Mouse (Mus musculus) layer of hippocampus, adult 18-20 months (tissue): Measurements from ENCODE around the gene Emg1. TPM values are rescaled to one million over a fixed set of nuclear protein-coding genes. Genes with fewer than 3 reads are reported as not detected.
"Not testable (repeated sequence)": the region's sequence is repeated elsewhere in the genome, so short reads cannot be mapped to it uniquely, and the experiment has no call there.

Experiments used
- DNase-seq, 2 experiments: peaks; one replicate each; pipeline ENCODE4 v3.0.0; 2022; ENCODE audit warnings: low spot score in 2 of 2
- total RNA-seq, 2 experiments: library from RNA; stranded (reverse); gene quantifications; 2 replicates each; pipeline ENCODE4 v1.2.3; 2021

The Emg1 gene
- total RNA-seq, 2 experiments from 2014 or later, result 52.6 to 58.2 TPM

- DNase-seq, result no peak
These were observed 28.2 kb downstream of the Emg1 start for GRCm38 (mm10) chr6:124683591-124684417.

- not testable (repeated sequence) for DNase-seq
These were observed 29.7 kb downstream of the Emg1 start for GRCm38 (mm10) chr6:124682291-124682690.

- DNase-seq, result no peak
These were observed 32.5 kb downstream of the Emg1 start for GRCm38 (mm10) chr6:124679486-124679885.

DNA sequence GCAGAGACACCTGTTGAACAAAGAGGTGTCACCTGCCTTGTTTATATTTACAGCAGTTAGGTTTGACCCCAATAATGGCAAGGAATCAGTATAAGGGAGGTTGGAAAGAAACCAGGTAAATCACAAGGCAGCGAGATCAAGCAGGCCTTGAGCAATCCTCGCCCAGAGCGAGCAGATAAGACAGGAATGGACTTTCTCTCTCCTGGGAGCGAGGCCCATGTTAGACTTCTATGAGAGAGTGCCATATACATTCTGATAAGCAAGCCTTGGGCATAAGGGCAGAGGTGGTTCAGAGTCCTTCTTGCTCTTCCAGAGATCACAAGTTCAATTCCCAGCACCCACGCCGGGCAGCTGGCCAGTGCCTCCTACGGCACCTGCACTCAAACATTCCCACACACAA, 33.2 kb downstream of the Emg1 start:
- DNase-seq, result no peak

GRCm38 (mm10) chr6:124676171-124676570, 35.8 kb downstream of the Emg1 start:
- no peak for DNase-seq

DNA sequence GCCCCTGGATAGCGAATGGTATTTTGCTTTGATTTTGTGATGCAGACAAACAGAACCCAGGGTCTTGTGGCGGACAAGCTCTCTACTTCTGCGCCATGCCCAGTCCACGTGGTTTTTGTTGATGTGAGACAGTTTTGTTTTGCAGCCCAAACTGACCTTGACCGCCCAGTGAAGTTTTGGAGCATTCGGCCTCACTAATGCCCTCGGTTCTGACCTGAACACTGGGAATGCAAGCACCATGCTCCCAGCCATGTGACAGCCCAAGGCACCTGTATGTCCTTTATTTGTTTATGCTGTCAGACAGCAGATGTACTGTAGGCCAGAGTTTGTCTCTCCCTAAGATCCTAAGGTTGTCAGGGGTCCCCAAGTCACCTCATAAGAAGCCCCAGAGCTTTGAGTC, 37.4 kb downstream of the Emg1 start:
- no peak for DNase-seq

DNA sequence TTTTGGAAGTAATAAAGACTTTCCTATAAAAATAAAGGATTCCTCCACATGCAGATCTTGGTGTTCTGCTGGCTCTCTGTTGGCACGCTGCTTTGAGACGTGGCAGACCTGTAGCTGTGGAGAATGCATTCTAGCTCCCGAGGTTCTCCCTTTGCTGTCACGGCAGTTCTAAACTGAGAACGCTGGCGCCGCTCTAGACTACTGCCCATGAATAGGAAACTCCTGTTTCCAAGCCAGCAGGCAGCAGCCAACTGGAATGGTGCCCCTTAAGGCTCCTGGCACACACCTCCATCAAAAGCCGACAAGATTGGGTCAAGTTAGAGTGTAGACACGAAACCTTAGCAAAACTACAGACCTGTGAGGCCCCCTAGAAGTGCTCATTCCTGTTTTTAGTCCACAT, 38.4 kb downstream of the Emg1 start:
- peak in 1 of 2 experiments; percentile 44 for DNase-seq

- no peak for DNase-seq
These were observed 39.9 kb downstream of the Emg1 start for GRCm38 (mm10) chr6:124672100-124672499.

DNA sequence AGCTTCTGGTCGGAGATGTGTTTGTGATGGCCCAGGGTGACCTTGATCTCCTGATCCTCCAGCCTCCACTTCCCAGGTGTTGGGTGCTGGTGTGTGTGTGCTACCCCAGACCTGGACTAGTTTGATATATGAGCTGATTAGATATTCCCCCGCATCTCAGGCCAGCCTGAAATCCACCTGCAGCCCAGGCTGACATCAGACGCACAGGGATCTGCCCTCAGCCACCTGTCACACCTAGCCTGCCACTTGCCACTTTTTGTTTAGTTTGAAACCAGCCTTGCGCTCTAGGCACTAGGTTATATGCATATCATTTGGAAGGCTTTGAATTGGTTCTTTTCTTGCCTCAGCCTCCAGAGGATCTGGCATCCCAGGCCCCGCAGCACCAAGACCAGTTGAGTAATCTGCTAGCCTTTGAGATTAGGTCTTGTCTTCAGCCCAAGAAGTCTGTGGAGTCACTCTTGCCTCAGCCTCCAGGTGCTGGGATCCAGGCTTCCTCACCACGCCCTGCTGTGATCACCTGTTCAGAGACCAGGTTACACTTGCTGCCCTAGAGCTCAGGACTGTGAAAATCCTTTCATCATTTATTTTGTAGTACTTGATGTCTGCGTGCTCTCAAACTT, 41.6 kb downstream of the Emg1 start:
- no peak for DNase-seq

DNA sequence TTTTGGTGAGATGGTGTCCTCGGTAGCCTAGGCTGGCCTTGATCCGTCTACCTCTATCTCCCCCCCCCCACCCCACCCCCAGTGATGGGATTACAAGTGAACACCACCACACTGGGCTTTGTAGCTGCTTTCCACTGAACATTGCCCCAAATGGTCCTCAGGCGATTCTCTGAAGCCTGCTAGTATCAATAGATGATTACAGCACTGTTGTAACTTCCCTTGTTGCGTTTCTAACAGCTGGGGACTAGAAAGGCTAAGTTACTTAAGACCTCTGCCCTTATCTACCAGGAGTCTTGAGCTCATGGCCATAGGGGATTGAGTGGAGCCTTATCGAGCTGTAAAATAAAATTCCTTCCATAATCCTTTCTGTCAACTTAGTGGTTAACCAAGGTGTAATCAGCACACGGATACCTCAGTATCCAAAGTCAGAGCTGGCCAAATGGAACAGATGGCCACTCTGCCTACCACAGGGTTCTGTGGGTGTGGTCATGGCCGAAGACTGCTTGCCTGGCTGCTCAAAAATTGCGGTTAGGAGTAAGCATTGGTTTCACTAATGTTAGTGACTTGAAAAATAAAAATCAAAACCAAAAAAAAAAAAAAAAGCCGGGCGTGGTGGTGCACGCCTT, 42.6 kb downstream of the Emg1 start:
- DNase-seq, result no peak

GRCm38 (mm10) chr6:124665011-124665410, 47.0 kb downstream of the Emg1 start:
- no peak for DNase-seq

DNA sequence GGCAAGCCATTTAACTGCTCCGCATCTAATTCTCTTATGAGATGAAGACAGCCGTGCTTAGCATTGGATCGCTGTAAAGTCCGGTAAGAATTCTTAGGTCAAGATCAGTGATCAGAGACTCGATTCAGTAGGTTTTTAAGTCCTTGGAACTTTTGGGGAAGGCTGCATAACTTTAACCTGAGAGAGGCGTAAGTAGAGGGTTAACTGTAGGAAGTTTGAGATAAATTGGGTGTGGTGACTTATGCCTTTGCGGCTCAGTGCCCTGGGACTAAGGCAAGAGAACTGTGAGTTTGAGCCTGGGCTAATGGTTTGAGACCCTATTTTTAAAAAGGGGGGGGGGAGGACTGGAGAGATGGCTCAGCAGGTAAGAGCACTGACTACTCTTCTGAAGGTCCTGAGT, 47.7 kb downstream of the Emg1 start:
- DNase-seq, result no peak

DNA sequence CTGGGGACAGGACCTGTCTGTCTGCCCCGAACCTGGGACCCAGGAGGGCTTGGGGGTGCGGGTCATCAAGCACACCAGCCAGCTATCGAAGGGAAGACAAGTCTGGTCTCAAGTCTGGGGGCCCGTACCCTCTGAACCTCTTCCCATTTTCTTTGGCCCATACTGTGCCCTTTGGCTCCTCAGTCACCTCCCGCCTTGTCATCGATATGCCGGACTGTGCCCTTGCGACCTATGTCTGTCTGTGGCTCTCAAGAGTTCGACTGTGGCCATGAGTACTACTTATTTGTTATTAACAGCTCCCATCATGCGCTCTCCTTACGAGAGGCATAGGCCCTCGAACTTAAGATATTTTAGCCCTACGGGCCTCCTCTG, 48.6 kb downstream of the Emg1 start:
- DNase-seq, result no peak

- DNase-seq, result peak; percentile 95 to 98
These were observed 49.2 kb downstream of the Emg1 start, which contains the start of gene Lpcat3 for GRCm38 (mm10) chr6:124662477-124663423. Lpcat3 (plus strand) TSS chr6:124663027.

DNA sequence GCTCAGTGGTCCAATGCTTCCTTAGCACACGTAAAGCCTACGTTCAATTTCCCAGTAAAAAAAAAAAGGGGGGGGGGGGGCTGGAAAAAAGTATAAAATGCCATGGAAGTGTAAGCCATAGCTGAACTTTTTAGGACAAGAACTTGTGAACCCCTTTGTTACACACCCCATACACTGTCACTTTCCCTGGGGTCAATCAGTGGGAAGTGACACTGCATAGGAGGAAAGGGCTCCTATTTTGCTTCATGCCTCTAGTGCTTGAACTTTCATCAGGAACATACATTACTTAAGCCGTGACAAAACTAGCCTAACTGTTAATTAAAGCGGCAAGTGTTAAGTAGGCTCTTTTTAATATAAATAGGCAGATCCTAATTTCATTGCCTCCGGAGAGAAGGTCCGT, 50.0 kb downstream of the Emg1 start:
- DNase-seq, result no peak

DNA sequence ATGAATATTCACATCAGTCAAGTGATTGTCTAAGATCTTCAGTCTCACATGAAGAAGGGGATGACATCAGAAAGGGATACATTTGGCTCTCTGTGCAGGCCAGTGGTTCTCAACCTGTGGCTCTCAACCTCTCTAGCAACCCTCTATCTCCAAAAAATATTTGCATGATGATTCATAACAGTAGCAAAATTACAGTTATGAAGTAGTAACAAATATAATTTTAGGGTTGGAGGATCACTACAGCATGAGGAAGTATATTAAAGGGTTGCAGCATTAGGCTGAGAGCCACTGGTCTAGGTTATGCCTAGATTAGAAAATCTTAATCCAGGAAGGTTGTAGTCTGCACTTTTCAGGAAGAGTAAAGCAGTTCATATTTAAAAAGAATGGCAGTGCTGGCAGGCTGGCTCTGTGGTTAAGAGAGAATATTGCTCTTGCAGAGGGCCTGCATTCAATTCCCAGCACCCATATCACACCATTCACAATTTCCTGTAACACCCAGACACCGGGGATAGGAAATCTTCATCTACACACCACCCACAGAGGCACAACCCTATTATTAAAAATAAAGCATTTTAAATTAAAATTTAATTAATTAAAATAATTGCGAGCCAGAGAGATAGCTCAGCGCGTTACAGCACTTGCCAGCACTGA, 50.7 kb downstream of the Emg1 start:
- DNase-seq, result no peak

GRCm38 (mm10) chr6:124658067-124658466, 53.9 kb downstream of the Emg1 start:
- no peak for DNase-seq

GRCm38 (mm10) chr6:124655893-124656292, 56.1 kb downstream of the Emg1 start:
- DNase-seq, result no peak
